Mouse (Mus musculus) layer of hippocampus, adult 8-10 months (tissue): ENCODE measurements around the gene Car7. TPM values are rescaled to one million over a fixed set of nuclear protein-coding genes. Genes with fewer than 3 reads are reported as not detected.

Experiments
- DNase-seq, 2 experiments: peaks; one replicate each; pipeline ENCODE4 v3.0.0; 2022; ENCODE audit warnings: low spot score in 2 of 2
- total RNA-seq, 4 experiments: library from RNA; stranded (reverse); gene quantifications; 2 replicates each; pipeline ENCODE4 v1.2.4; 2022

Gene Car7
- total RNA-seq, result 10 to 100 TPM; 17.9 to 28.0 (median 21.8) TPM

- DNase-seq, result peak; percentile 79 to 93
Observed at GRCm38 (mm10) chr8:104533971-104534778, at the start of gene Car7, which contains the start of gene Nae1. Car7 (plus strand) TSS chr8:104534689. Nae1 (minus strand) TSS chr8:104534637.

GRCm38 (mm10) chr8:104509061-104510006, 25.2 kb upstream of the Car7 start, which contains the start of gene Terb1:
Terb1 (minus strand) TSS chr8:104509910.
- DNase-seq, result peak in 1 of 2 experiments; percentile 17

GRCm38 (mm10) chr8:104510134-104510533, 24.4 kb upstream of the Car7 start:
- DNase-seq, result no peak

- DNase-seq, result no peak
Observed at GRCm38 (mm10) chr8:104517872-104518271, 16.6 kb upstream of the Car7 start.

GRCm38 (mm10) chr8:104529671-104530070, 4.8 kb upstream of the Car7 start:
- no peak for DNase-seq

- DNase-seq, result no peak
Observed at GRCm38 (mm10) chr8:104533551-104533950, 938 bp upstream of the Car7 start.

- no peak for DNase-seq
Observed at GRCm38 (mm10) chr8:104534779-104535141, 271 bp downstream of the Car7 start.

GRCm38 (mm10) chr8:104535378-104535777, 889 bp downstream of the Car7 start:
- DNase-seq, result no peak

- no peak for DNase-seq
Observed at GRCm38 (mm10) chr8:104536028-104536427, 1.5 kb downstream of the Car7 start.

- DNase-seq, result no peak
Observed at GRCm38 (mm10) chr8:104538896-104539295, 4.4 kb downstream of the Car7 start.

- peak in 1 of 2 experiments; percentile 66 for DNase-seq
Observed at GRCm38 (mm10) chr8:104539566-104539965, 5.1 kb downstream of the Car7 start.

GRCm38 (mm10) chr8:104540238-104540637, 5.7 kb downstream of the Car7 start:
- DNase-seq, result no peak

GRCm38 (mm10) chr8:104540710-104541514, 6.4 kb downstream of the Car7 start:
- DNase-seq, result peak in 1 of 2 experiments; percentile 32

- DNase-seq, result no peak
Observed at GRCm38 (mm10) chr8:104541515-104541880, 7.0 kb downstream of the Car7 start.

GRCm38 (mm10) chr8:104542160-104542559, 7.7 kb downstream of the Car7 start:
- DNase-seq, result peak; percentile 72 to 80

- DNase-seq, result no peak
Observed at GRCm38 (mm10) chr8:104543440-104544045, 9.1 kb downstream of the Car7 start.

- DNase-seq, result no peak
Observed at GRCm38 (mm10) chr8:104555191-104555590, 20.7 kb downstream of the Car7 start.

GRCm38 (mm10) chr8:104557226-104557625, 22.7 kb downstream of the Car7 start:
- DNase-seq, result no peak

GRCm38 (mm10) chr8:104560731-104561130, 26.2 kb downstream of the Car7 start:
- no peak for DNase-seq

GRCm38 (mm10) chr8:104564633-104565456, 30.4 kb downstream of the Car7 start:
- peak; percentile 69 to 87 for DNase-seq
